Mouse (Mus musculus): ENCODE measurements at regions not wholly inside any gene's neighbourhood (a gene's known extent, or its start where the extent isn't known, plus 50 kb on each side); places are given as distances from the start of the nearest gene placed in this dataset.
A peak's percentile ranks its signal among the peaks of the same experiment; 100 is the strongest.

DNA sequence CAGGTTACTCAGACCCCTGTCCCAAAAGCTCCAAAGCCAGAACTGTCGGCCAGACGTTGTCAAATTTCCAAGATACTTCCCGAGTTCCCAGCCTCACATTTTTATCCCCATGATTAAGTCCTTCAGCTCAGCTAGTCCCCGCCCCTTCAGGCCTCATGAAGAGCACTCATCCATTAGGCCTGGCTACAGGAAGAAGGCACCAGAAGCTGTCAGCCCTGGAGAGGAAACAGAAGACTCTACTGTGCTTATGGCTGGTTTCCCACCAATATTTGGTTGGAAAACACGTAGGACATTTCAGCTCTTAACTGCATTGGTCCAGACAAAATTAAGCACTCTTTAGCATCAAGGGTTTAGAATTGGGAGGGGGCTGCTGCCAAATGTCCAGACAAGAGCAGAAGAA is 195.8 kb upstream of the Pkdcc start:
- Histone ChIP-seq H3K4me3 (no peak overlapping the region), H3K36me3 (no peaks in the 10 kb centered on the region), H3K4me1 (0 out of 2 replicates have a peak, but pooled peaks cover 5% of the 10 kb centered on the region), H3K27ac (no peak overlapping the region), H3K27me3 (ENCODE audit: insufficient read depth, poor library complexity, severe bottlenecking) (no peaks in the 10 kb centered on the region), H3K9me3 (no peaks in the 10 kb centered on the region)
- DNase-seq (ENCODE audit: low spot score) = no peak
- 61% methylated on average over 5 of the region's 5 CpGs for WGBS

DNA sequence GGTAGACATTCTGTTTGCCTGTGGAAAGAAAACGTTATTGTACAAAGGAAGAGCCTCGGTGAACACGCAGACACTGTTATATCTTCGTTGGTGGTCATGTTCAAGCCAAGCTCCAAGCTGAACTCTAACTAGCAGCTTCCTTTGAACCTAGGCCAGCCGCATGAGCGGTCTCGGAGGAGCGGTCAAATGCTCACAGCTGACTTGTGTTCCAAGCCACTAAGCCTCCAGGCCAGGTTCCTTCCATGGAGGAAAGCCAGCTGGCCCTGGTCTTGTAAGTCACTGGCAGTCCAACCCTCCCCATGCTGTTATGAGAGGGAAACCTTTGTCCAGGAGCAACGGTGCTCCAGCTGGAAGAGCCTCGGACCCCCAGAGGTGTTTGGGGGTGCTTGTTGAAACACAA is 194.5 kb upstream of the Pkdcc start:
- H3K27ac ChIP-seq = no peak overlapping the region
- no peak for DNase-seq (ENCODE audit: low spot score)
- 0 out of 2 replicates have a peak, but pooled peaks cover 5% of the 10 kb centered on the region for H3K4me1 ChIP-seq
- H3K9me3 ChIP-seq = no peaks in the 10 kb centered on the region
- H3K27me3 ChIP-seq (ENCODE audit: insufficient read depth, poor library complexity, severe bottlenecking) = no peaks in the 10 kb centered on the region
- WGBS = 78% methylated on average over 10 of the region's 10 CpGs
- H3K4me3 ChIP-seq = no peak overlapping the region
- no peaks in the 10 kb centered on the region for H3K36me3 ChIP-seq

DNA sequence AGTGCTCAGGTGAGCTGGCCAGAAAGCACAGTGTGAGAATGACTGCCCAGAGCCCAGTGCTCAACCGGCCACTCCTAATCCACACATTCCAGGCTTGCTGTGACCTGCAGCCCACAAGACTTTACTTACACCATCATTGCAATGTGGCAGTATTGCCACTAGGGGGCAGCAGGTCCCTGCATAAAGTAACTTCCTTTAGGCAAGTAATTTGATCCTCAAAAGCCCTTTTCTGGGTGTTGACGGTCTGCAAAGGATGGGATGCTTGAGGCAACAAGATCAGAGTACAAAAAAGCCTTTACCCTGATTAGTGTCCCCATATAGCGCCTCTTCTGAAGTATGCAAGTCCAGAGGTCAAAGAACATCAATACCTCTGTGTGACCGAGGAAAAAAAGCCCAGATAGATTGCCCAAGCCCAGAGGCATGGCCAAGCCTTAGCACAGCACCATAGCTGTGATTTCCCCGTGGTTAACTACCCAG is 189.7 kb upstream of the Pkdcc start:
- H3K9me3 ChIP-seq = no peaks in the 10 kb centered on the region
- H3K4me1 ChIP-seq = no peaks in the 10 kb centered on the region
- no peak overlapping the region for H3K27ac ChIP-seq
- H3K27me3 ChIP-seq (ENCODE audit: insufficient read depth, poor library complexity, severe bottlenecking) = no peaks in the 10 kb centered on the region
- WGBS = 15% methylated on average over 5 of the region's 5 CpGs
- no peak overlapping the region for H3K4me3 ChIP-seq
- DNase-seq (ENCODE audit: low spot score) = peak; percentile 91
- no peaks in the 10 kb centered on the region for H3K36me3 ChIP-seq

DNA sequence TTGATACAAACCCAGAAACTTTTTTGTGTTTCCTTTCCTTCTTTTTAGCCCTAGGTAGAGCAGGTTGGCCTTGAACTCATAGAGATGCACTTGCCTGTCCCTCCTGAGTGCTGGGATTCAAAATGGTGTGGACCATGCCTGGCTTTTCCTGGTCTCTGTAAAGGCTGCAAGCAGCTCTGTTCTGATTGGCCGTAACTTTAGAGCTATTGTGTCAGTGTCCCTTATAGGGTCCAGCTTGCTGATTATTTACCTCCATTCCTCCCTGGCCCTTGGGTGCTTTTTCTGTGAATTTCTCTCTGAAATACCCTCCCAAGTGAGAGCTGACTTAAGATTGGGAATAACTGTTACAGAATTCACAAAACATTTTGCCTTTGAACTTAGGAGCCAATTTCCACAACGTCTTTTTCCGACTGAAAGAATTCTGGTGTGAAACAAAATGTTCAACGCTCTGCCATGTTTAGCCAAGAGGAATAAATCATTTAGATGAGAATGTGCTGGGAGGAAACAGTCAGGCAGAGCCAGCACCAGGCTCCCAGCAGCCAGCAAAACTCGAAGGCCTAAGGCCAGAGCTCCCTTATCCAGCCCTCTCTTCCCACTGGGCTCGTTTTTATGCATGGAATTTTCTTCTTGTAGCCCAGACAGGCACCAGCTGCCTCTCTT is 180.0 kb upstream of the Pkdcc start:
- Histone ChIP-seq H3K4me1 (no peaks in the 10 kb centered on the region), H3K36me3 (no peaks in the 10 kb centered on the region), H3K27me3 (ENCODE audit: insufficient read depth, poor library complexity, severe bottlenecking) (no peaks in the 10 kb centered on the region), H3K9me3 (no peaks in the 10 kb centered on the region), H3K4me3 (no peak overlapping the region), H3K27ac (no peak overlapping the region)
- DNase-seq (ENCODE audit: low spot score) = no peak
- WGBS = 66% methylated on average over 6 of the region's 6 CpGs

DNA sequence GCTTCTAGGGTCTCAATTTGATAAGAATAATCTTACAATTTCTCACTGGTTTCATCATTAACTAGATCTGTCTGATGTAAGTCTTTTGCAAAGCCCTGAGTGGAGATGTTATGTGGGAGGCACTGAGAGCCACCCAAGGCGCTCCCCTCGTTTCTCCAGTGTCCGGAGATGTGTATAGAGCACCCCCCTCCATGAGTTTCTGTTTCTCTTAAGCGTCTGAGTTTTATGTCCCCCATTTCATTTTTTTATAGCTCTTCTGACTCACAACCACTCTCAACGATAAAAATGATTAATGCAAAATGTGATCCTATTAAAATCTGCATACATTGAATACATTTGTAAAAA is 179.5 kb upstream of the Pkdcc start:
- Histone ChIP-seq H3K4me3 (no peak overlapping the region), H3K4me1 (no peaks in the 10 kb centered on the region), H3K27ac (no peak overlapping the region), H3K36me3 (no peaks in the 10 kb centered on the region), H3K9me3 (no peaks in the 10 kb centered on the region), H3K27me3 (ENCODE audit: insufficient read depth, poor library complexity, severe bottlenecking) (no peaks in the 10 kb centered on the region)
- WGBS = 78% methylated on average over 5 of the region's 5 CpGs
- DNase-seq (ENCODE audit: low spot score) = no peak

DNA sequence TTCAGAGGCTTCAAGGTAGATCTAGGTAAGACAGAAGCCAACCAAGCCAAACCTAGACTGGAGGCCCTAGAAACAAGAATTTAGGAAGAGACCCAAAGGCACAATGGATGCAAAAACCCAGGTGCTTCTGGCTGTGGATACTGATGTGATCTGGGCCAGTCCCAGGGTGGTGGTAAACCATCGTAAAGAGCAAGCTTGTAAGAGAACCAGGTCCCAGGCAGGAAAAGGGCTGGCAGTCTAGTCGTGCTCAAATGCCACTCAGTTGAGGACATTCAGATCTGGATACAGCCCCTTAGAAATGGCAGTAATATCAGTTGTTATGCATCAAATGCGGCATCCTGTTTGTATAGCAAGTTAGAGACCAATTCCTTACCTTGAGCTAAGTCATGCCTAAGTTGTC is 175.5 kb upstream of the Pkdcc start:
- Histone ChIP-seq H3K4me1 (peaks cover 11% of the 10 kb centered on the region), H3K9me3 (no peaks in the 10 kb centered on the region), H3K36me3 (no peaks in the 10 kb centered on the region), H3K4me3 (no peak overlapping the region), H3K27ac (no peak overlapping the region), H3K27me3 (ENCODE audit: insufficient read depth, poor library complexity, severe bottlenecking) (0 out of 2 replicates have a peak, but pooled peaks cover 3% of the 10 kb centered on the region)
- 88% methylated on average over 3 of the region's 3 CpGs for WGBS
- no peak for DNase-seq (ENCODE audit: low spot score)

DNA sequence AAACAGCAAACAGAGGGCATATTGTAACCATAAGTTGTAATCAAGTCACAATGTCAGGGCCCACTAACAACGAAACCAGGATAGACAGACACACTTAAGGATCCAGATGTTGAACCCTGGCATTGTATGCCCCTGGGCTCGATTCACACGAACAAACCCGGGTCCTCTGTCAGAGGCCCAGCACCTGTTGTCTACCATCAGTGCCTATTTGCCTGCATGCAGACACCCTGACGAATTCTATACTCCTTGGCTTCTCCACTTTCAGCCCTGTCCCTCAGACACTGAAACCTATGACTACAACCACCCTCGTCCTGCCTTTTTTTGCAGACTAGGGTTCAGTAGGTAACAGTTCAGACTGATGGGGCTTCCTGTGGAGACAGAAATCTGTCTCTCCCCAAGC is 170.6 kb upstream of the Pkdcc start:
- peak overlapping the region; percentile 53; the same call in 1 of the 2 replicates for H3K27ac ChIP-seq
- no peak for DNase-seq (ENCODE audit: low spot score)

DNA sequence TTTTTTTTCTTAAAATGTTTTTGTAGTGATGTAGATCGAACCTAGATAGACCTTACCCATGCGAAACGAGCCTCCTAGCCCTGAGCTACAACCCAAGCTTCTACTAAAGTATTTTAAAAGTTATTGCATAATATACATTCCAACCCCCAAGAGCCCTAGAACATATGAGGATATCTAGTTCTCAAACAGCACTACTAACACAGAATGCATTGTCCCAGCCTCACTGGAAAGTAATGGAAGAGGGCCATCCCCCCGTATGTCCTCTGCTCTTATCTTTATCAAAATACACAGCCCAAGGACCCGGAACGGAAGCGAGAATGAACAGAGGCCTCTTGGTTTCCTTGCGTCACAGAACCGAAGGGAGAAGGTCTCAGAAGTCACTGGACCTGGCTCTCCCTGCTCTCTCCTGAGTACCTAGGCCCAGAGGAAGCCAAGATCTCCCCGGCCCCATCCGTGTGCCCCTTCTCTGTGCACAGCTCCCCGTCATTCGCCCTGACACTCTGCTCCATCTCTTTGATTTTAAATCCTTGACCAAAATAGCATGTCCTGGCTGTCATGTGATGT is 165.0 kb upstream of the Pkdcc start:
- 0 out of 2 replicates have a peak overlapping the region, but pooled peaks have one; percentile 42 for H3K27ac ChIP-seq
- H3K27me3 ChIP-seq (ENCODE audit: insufficient read depth, poor library complexity, severe bottlenecking) = 0 out of 2 replicates have a peak, but pooled peaks cover 6% of the 10 kb centered on the region

More for the DNA sequence above, 170.6 kb upstream of the Pkdcc start:
- Histone ChIP-seq H3K36me3 (no peaks in the 10 kb centered on the region), H3K27me3 (ENCODE audit: insufficient read depth, poor library complexity, severe bottlenecking) (0 out of 2 replicates have a peak, but pooled peaks cover 8% of the 10 kb centered on the region), H3K9me3 (no peaks in the 10 kb centered on the region), H3K4me3 (no peak overlapping the region), H3K4me1 (peaks cover 20% of the 10 kb centered on the region)
- 73% methylated on average over 6 of the region's 6 CpGs for WGBS

DNA sequence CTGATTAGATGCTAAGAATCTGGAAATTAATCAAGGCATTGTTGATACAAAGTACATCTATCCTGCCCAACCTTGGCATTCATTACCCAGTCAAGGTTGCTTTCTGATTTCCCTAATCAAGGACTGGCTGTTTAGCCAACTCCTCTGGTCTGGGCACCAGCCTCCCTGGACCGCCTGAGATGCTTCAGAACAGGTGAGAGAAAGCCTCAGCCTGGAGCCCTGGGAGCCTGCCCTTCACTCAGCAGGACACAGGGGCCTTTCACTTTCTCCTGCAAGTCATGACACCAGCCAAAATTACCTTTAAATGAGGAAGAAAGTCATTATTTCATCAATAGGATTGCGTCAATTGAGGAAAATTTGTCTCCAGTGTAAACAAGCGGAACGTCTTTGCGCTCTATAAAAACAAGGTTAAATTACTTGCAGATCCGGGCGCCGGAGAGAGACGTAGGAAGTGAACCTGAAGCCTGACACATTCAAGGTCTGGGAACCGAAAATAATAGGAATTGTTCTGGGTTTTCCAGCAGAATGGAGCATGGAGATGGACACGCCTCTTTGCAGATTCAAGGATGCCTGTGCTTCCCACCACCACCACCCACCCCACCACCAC is 164.4 kb upstream of the Pkdcc start:
- H3K9me3 ChIP-seq = no peaks in the 10 kb centered on the region
- H3K27ac ChIP-seq = no peak overlapping the region
- H3K4me1 ChIP-seq = peaks cover 40% of the 10 kb centered on the region
- H3K27me3 ChIP-seq (ENCODE audit: insufficient read depth, poor library complexity, severe bottlenecking) = 0 out of 2 replicates have a peak, but pooled peaks cover 7% of the 10 kb centered on the region
- H3K36me3 ChIP-seq = no peaks in the 10 kb centered on the region
- 75% methylated on average over 11 of the region's 11 CpGs for WGBS
- H3K4me3 ChIP-seq = no peak overlapping the region
- no peak for DNase-seq (ENCODE audit: low spot score)

More for the DNA sequence above, 165.0 kb upstream of the Pkdcc start:
- H3K9me3 ChIP-seq = no peaks in the 10 kb centered on the region
- H3K36me3 ChIP-seq = no peaks in the 10 kb centered on the region
- no peak overlapping the region for H3K4me3 ChIP-seq
- no peak for DNase-seq (ENCODE audit: low spot score)
- peaks cover 40% of the 10 kb centered on the region for H3K4me1 ChIP-seq
- WGBS = 46% methylated on average over 13 of the region's 13 CpGs

DNA sequence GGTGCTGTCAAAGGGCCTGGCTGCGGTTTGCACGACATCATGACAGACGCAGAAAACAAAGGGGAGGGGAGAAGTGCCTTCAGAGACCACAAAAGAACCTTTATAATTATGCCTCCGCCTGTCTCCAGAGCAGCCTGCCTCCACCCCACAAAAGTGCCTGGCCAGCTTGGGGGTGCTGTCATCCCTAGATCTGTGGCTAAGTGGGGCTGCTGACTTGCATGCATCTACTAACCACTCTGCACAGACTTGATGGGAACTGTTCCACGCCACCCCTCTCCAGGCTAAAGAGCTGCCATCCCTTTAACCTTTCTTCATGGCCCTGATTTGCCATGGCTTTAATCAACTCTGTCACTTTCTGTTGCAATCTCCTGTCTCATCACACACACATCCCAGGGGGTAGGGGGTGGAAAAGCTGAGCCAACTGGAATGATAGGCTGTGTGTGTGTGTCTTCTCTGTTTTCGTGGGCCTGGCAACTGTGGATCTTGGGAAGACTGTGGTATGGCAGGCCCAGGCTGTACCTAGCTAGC is 162.4 kb upstream of the Pkdcc start:
- 0 out of 2 replicates have a peak, but pooled peaks cover 7% of the 10 kb centered on the region for H3K27me3 ChIP-seq (ENCODE audit: insufficient read depth, poor library complexity, severe bottlenecking)
- H3K27ac ChIP-seq = no peak overlapping the region
- H3K36me3 ChIP-seq = no peaks in the 10 kb centered on the region
- no peak overlapping the region for H3K4me3 ChIP-seq
- DNase-seq (ENCODE audit: low spot score) = no peak
- WGBS = 48% methylated on average over 6 of the region's 6 CpGs
- peaks cover 40% of the 10 kb centered on the region for H3K4me1 ChIP-seq
- H3K9me3 ChIP-seq = no peaks in the 10 kb centered on the region

DNA sequence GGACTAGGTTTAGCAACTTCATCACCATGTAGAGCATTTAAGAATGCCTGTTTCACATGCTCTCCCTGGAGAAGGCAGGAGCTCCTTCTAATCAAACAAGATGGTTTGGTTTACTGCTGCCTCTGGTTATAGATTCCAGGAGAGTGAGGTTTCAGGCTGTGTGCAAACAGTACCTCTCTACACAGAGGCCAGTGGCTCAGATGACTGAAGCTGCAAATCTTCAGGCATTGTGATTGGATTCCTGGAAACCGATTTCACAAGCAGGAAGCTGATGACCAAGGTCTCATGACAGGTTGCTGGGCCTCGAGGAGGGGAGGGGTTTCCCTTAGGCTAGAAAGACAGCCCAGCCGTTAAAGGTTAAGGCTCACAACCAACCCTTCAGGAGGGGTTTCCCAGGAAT is 157.3 kb upstream of the Pkdcc start:
- H3K27me3 ChIP-seq (ENCODE audit: insufficient read depth, poor library complexity, severe bottlenecking) = 0 out of 2 replicates have a peak, but pooled peaks cover 7% of the 10 kb centered on the region
- H3K4me1 ChIP-seq = peaks cover 1% of the 10 kb centered on the region
- WGBS = 39% methylated on average over 3 of the region's 3 CpGs
- peak; percentile 50 for DNase-seq (ENCODE audit: low spot score)
- no peaks in the 10 kb centered on the region for H3K36me3 ChIP-seq
- H3K4me3 ChIP-seq = no peak overlapping the region
- H3K9me3 ChIP-seq = no peaks in the 10 kb centered on the region
- no peak overlapping the region for H3K27ac ChIP-seq

DNA sequence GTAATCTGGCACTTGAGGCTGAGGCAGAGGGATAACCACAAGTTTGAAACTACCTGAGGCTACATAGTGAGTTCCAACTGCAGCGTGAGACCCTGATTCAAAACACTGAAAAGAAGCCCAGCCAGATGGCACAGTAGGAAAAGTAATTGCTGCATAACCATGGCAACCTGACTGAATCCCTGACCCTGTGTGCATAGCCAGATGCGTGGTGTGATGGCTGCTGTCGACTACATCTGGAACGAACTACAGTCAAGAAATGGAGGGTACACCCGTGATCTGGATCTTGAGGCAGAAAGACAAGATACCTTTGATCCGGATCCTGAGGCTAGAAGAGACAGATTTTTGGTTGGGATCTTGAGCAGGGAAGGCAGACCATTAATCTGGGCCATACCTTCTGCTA is 153.2 kb upstream of the Pkdcc start:
- no peak for DNase-seq (ENCODE audit: low spot score)
- H3K4me1 ChIP-seq = peaks cover 9% of the 10 kb centered on the region
- H3K9me3 ChIP-seq = no peaks in the 10 kb centered on the region
- no peak overlapping the region for H3K4me3 ChIP-seq
- H3K27me3 ChIP-seq (ENCODE audit: insufficient read depth, poor library complexity, severe bottlenecking) = 0 out of 2 replicates have a peak, but pooled peaks cover 4% of the 10 kb centered on the region
- 66% methylated on average over 6 of the region's 6 CpGs for WGBS
- no peaks in the 10 kb centered on the region for H3K36me3 ChIP-seq
- H3K27ac ChIP-seq = no peak overlapping the region

DNA sequence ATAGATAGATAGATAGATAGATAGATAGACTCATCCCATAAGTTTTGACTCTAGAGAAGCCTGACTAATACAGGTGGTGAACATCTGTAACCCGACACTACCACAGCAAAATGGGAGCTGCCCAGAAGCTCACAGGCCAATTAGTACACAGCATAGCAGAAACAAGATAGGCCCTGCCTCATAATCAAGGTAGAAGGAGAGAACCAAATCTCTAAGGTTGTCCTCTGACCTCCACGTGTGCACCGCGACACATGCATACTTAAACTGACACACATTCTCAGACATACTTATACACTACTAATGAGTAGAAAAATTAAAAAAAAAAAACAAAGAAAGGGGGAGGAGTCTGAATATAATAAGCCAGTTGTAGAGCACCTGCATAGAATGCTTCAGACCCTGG is 151.2 kb upstream of the Pkdcc start:
- Histone ChIP-seq H3K27me3 (ENCODE audit: insufficient read depth, poor library complexity, severe bottlenecking) (0 out of 2 replicates have a peak, but pooled peaks cover 4% of the 10 kb centered on the region), H3K36me3 (no peaks in the 10 kb centered on the region), H3K4me3 (no peak overlapping the region), H3K4me1 (peaks cover 13% of the 10 kb centered on the region), H3K9me3 (no peaks in the 10 kb centered on the region), H3K27ac (no peak overlapping the region)
- WGBS = 26% methylated on average over 4 of the region's 4 CpGs
- DNase-seq (ENCODE audit: low spot score) = no peak
